Mouse (Mus musculus): ENCODE measurements around the gene Acvr2a.
A peak's percentile ranks its signal among the peaks of the same experiment; 100 is the strongest.
"Not testable (repeated sequence)": the region's sequence is repeated elsewhere in the genome, so short reads cannot be mapped to it uniquely, and the experiment has no call there.

Acvr2a gene

GRCm38 (mm10) chr2:48813371-48814222 lies at the start of gene Acvr2a:
Gene Acvr2a, plus strand, starts transcription at chr2:48814109.
- DNase-seq = peak; percentile 93 to 94

GRCm38 (mm10) chr2:48766513-48766912 lies 47.4 kb upstream of the Acvr2a start:
- DNase-seq = no peak

- no peak for DNase-seq
Measured at GRCm38 (mm10) chr2:48767778-48768177, 46.1 kb upstream of the Acvr2a start.

GRCm38 (mm10) chr2:48768219-48768618 lies 45.7 kb upstream of the Acvr2a start:
- no peak for DNase-seq

GRCm38 (mm10) chr2:48770100-48770499 lies 43.8 kb upstream of the Acvr2a start:
- DNase-seq = no peak

GRCm38 (mm10) chr2:48770634-48771033 lies 43.3 kb upstream of the Acvr2a start:
- no peak for DNase-seq

- no peak for DNase-seq
Measured at GRCm38 (mm10) chr2:48775281-48775680, 38.6 kb upstream of the Acvr2a start.

GRCm38 (mm10) chr2:48788901-48789300 lies 25.0 kb upstream of the Acvr2a start:
- no peak for DNase-seq

GRCm38 (mm10) chr2:48814223-48815038 lies 522 bp downstream of the Acvr2a start:
- peak; percentile 47 to 57 for DNase-seq

- DNase-seq = no peak
Measured at GRCm38 (mm10) chr2:48815039-48815590, 1.2 kb downstream of the Acvr2a start.

- no peak for DNase-seq
Measured at GRCm38 (mm10) chr2:48816141-48817028, 2.5 kb downstream of the Acvr2a start.

- no peak for DNase-seq
Measured at GRCm38 (mm10) chr2:48825878-48826277, 12.0 kb downstream of the Acvr2a start.

- DNase-seq = no peak
Measured at GRCm38 (mm10) chr2:48826380-48826779, 12.5 kb downstream of the Acvr2a start.

- no peak for DNase-seq
Measured at GRCm38 (mm10) chr2:48830492-48830891, 16.6 kb downstream of the Acvr2a start.

- no peak for DNase-seq
Measured at GRCm38 (mm10) chr2:48832305-48832704, 18.4 kb downstream of the Acvr2a start.

- no peak for DNase-seq
Measured at GRCm38 (mm10) chr2:48833884-48834450, 20.1 kb downstream of the Acvr2a start.

- DNase-seq = no peak
Measured at GRCm38 (mm10) chr2:48841611-48842470, 27.9 kb downstream of the Acvr2a start.

- peak in 1 of 2 experiments; percentile 11 for DNase-seq
Measured at GRCm38 (mm10) chr2:48846689-48847398, 32.9 kb downstream of the Acvr2a start.

GRCm38 (mm10) chr2:48865596-48865995 lies 51.7 kb downstream of the Acvr2a start:
- DNase-seq = not testable (repeated sequence)

GRCm38 (mm10) chr2:48868199-48868913 lies 54.4 kb downstream of the Acvr2a start:
- DNase-seq = no peak
